Mouse (Mus musculus) retina, embryonic 14.5 days (tissue): ENCODE measurements around the gene Alg9.

Source experiments
- DNase-seq: peaks from one replicate; pipeline ENCODE4 v3.0.0-alpha.2; 2015; ENCODE audit warnings: low spot score

The Alg9 gene

DNA sequence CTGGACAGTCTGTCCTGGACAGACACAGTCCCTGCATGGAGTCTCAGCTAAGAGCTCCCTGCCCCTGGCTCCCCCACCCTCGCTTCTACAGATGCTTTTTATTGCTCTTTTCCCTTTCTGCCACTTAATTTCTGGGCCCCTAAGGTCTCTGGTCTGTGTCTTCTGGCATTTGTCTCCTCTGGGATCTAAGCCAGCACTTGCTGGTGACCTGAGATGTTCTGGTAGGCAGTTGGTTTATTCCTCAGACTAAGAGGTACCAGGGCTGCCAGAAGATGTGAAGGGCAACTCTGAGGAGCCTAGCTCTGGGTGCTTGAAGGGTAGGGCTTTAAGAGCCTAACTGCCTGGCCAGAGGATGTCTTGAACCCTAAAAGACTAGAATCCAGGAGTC lies 110.8 kb downstream of the Alg9 start:
- DNase-seq = no peak

DNA sequence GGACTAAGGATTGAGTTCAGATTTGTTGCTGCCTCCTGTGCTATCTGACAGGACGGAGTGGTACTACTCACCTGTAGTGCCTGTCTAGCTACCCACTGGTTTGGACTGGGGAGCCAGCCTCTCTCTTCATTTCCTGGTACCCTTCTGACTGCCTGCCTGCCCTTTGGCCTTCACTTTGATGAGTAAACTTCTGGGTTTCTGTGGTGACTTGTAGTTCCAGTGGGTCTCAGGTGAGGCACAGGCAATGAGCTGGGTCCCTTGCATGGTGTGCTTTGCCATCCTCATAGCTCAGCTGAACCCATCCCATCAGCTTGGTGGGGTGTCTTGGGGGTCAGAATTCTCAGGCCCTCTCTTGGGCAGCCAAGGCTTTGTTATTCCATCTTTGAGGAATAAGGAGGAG lies 112.1 kb downstream of the Alg9 start:
- no peak for DNase-seq

DNA sequence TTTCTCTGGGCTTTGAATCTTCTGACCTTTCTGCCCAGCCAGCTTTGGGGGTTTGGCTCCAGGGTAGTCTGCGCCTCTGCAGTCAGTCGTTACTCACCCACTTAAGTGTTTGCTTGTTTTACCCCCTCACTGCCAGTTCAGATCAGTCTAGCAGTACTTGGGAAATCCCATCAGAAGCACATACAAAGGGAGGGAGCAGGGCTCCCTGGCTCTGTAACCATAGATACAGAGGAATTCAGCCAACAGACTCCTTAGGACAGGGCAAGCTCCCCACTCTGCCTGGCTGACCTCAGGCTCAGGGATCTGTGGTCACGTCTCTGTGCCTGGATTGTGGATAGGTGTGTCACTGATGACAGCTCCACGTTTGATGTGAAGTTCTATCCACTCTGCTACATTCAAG lies 112.5 kb downstream of the Alg9 start:
- DNase-seq = peak; percentile 20

DNA sequence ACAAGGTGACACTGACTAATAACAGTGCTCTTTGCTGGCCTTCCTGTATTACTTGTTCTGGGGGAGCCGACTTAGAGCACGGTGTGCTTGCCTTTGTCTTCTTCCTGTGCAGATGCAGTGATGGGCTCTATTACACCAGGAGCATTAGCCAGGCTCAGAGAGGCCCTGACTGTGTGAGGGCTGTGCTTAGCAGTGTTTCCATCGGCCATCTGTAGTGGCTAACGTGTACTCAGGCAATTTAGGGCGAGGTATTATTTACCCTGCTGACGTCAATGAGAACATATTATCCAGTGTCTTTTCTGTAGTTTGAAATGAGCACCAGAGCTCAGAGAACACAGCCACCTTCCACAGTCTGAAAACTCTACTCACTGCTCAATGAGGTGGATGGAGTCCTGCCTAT lies 114.4 kb downstream of the Alg9 start:
- DNase-seq = no peak

DNA sequence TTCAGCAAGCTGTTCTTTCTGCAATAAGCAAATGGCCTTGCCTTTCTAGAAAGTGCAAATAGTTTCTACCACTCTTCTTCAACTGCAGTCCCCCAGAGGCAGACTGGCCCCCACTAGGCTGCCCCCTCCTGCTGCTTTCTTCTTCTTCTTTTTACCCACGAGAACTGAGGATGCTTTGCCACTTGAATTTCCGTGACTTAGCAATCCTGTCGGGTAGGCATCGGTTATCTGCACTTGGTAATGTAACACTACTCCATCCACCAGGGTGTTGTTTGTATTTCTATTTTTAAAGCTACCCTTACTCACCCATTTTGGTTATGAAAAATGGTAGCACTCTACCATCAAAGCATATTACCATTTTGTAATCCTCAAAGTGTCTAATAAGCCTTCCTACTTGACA lies 115.1 kb downstream of the Alg9 start:
- no peak for DNase-seq

DNA sequence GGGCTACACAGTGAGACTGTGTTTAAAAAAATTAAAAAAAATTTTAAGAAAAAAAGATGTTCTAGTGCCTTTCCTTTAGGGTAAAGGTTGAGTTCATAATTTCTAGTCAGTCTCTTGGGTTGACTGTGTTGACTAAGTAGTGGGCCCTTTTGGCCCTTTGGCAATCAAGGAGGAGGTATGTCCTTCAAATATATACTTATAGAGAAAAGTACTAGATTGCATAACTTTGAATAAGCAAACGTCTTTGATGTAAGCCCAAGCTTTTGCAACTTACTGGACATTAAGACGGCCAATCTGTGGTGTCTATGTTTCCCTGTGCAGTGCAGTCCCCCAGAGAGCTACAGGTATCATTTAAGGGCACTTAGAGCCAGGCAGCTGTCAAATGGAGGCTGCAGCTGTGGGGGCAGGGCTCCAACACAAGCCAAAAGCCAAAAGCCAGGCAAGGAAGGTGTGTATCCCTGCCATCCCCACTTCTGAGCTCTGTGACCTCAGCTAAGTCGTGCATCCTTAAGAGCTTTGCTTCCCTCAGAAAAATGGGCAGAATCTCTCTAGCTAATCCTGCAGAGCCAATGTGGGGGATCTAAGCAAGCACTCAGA lies 115.8 kb downstream of the Alg9 start:
- DNase-seq = no peak
